Mouse (Mus musculus) retina, embryonic 14.5 days (tissue): ENCODE measurements around the gene Grik4.

ENCODE experiments used
- DNase-seq: peaks from one replicate; pipeline ENCODE4 v3.0.0-alpha.2; 2015; ENCODE audit warnings: low spot score

Grik4 gene

GRCm38 (mm10) chr9:42745982-42746381 is 198.3 kb downstream of the Grik4 start:
- DNase-seq: no peak

- DNase-seq: no peak
Observed at GRCm38 (mm10) chr9:42742385-42742784, 201.9 kb downstream of the Grik4 start.

GRCm38 (mm10) chr9:42736697-42737335 is 207.5 kb downstream of the Grik4 start:
- no peak for DNase-seq

GRCm38 (mm10) chr9:42735086-42735485 is 209.2 kb downstream of the Grik4 start:
- no peak for DNase-seq

DNA sequence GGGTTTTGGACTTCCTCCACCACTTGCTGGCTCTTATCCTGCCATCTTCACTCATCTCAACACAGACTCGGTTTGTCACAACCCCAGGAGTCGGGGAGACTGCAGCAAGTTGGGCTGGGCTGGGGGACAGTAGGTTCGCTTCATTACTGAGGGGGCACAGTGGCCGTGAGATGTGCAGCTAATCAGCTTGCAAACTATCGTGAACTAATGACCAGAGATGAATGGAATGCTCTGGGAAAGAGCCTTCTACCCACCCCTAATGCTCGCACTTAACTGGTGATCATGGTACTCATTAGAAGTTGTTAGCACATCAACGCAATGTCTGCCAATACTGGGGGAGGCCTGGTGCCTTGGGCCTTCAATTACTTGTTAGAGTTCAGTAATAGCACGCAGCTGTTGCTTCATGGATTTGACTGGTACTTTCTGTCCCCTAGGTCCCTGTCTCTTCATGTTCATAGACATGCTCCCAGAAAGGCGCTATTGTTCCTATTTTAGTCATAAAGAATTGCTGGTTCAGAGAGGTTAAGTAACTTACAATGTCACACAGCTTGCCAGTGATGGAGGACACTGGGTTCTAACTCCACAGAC is 211.5 kb downstream of the Grik4 start:
- peak; percentile 46 for DNase-seq

DNA sequence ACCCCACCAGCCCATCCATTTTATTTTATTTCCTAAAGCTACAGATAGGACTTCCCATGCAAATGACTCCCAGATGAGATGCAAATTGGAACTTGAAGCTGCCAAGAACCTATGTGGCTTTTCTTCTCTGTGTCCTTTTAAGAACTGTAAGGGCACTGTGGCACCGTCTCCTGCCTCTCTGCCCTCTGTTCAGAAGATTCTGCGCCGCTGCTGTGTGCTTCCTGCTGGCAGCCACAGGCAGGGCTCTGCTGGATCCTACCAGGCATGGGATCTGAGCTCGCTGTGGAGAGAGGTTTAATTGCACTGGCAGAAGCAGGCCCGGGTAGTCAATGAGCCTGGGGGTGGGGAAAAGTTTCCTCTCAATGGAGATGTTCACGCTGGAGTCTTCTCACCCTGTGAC is 215.8 kb downstream of the Grik4 start:
- DNase-seq: no peak

DNA sequence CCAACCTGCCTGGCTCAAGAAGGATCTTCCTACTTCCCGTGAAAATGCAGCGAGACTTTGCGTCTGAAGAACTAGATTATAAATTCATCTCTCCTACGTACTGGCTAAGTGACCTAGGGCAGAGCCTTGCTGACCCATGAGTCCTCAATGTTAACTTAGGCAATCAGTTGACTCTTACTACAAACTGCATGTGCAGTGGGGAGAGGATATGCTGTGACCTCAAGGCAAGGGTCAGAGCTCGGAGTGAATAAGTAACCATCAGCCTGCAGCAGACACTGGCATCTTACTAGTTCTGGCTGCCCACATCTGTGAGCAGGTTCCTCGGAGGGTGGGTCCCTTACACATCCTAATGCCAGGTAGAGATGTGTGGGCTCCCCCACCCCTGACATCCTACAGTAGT is 216.6 kb downstream of the Grik4 start:
- no peak for DNase-seq

DNA sequence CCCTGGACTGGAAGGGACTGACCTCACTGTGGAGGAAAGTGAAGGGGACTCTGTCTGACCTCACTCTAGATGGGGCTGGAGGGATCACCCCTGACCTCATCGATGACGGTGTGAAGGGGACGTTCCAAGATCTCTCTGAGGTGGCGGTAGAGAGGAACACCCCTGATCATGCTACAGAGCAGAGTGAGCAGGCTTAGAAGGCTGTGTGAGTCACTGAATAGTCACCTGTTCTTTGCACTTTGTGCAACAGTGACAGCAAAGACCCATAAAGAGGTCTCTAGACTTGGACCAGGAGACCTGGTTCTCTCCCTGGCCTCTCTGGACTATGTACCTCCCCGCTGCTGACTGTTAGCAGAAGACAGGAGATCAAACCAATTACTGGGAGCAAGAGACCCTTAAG is 217.1 kb downstream of the Grik4 start:
- no peak for DNase-seq

DNA sequence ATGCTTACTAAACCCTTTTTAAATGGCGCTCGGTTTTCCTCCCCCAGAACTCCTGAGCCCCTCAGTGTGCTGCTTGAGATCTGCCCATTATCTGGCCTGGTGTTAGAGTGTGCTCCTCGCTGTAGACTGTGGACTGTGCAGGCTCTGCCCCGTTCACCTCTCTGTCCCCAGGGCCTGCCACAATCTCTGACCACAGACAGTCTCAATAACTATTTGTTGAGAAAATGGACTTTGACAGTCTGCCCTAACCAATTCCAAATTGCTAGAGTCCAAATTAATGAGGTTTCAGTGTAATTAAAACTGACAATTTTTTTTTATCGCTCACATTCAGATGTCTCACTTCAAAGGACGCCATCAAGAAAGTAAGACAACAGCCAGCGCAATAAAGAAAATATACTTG is 220.2 kb downstream of the Grik4 start:
- peak; percentile 63 for DNase-seq

- no peak for DNase-seq
Observed at GRCm38 (mm10) chr9:42722501-42722900, 221.8 kb downstream of the Grik4 start.

DNA sequence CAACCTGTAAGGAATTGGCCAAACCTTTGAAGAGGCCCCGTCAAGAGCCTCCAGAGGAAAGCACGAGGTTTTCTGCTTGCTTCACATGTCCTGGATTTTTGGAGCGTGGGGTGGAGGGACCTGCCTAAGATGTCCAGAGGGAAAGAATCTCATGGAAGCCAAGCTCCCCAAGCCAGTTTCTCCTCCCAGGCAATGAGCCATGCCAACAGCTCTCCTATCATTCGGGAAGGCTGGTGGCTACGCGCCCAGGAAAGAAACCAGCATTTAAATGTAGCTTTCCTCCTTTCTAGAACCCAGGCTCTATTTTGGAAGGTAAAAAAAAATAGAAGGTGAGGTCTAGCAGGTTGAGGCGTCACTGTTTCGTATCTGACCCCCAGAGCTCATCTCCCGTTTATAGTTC is 222.6 kb downstream of the Grik4 start:
- no peak for DNase-seq

DNA sequence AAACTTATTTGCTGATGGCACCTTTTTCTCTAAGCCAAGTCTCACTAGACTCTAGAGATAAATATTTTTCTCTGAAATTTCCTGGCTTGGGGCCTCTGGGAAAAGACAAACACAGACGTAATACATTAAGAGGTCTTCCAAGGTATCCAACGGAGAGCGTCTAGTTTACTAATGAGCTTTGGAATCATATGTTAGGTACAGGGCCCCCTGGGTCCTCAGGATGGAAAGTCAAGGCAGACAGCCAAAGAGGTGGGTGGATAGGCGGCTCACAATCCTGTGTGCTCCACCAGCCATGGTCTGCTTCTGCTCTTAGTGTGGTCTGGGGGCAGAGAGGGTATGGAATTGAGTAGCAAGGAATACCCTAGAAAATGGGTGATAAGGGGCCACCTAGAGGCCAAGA is 223.1 kb downstream of the Grik4 start:
- DNase-seq: no peak

GRCm38 (mm10) chr9:42713912-42714311 is 230.4 kb downstream of the Grik4 start:
- DNase-seq: no peak

GRCm38 (mm10) chr9:42705848-42706247 is 238.4 kb downstream of the Grik4 start:
- DNase-seq: no peak

DNA sequence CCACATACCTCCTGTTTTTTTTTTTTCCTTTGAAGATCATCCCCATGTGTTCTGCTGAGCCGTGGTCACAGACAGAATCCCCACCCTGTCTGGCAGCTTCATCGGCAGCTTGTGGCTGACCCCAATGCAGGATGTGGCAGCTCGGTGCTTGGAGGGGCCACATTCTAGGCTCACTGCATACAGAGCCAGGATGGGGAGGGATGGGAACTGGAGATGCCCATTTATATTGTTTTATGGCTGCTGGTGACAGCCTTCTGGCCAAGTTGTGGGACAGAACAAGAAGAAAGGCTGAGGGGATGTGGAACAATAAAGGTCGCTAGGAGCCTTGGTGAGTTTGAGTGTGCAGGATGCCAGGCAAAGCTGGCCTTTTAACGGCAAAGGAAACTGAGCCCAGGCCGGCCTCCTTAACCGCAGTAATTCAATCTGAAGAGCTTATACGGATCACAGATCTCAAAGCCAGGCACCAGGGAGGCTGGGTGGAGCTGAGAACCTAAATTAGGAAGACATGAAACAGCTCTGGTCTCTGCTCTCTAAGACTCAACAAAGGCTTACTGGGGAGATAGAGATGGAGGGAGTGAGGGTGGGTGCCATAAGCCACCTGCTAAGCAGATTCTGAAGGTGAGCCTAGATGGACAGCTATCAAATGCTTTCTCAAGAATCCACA is 241.0 kb downstream of the Grik4 start:
- no peak for DNase-seq

DNA sequence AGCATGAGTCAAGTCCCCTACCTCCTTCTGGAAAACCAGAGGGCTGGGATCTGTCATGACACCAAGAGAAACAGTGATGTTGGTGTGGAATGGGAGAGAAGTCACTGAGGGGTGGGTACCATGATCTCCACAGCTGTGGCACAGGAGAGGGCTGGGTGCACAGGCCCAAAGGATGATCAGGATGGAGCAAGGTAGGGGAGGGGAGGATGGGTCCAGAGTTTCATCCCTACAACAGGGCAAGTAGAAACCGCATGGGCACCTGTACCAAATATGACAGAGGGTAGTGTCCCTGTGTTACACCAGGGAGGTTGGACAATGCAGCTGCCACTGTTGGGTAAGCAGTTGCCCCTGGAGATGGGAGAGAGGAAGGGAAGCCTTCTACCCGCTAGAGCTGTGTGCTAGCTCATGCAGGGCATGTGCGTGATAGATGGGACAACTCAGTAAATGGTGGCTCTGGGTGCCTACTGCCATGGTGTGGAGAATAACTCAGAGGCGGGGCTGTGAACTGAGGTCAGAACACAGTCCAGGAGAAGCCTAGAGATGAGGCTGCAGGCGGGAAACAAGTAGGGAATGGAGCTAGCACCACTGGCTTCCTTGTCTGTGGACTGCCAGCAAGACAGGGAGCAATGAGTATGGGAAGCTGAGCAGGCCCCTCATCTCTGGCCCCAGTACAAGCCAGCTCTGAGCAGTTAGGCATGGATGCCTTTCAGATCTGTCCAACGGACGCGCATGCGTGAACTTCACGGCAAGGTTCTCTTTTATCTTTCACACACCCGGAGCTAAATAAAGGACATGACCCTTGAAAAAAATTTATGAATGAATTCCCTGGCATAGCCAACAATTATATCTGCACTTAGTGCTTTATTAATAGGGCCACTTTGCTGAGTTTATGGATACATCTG is 241.8 kb downstream of the Grik4 start:
- DNase-seq: no peak

GRCm38 (mm10) chr9:42701729-42702128 is 242.6 kb downstream of the Grik4 start:
- DNase-seq: no peak

- no peak for DNase-seq
Observed at GRCm38 (mm10) chr9:42693024-42693423, 251.3 kb downstream of the Grik4 start.

DNA sequence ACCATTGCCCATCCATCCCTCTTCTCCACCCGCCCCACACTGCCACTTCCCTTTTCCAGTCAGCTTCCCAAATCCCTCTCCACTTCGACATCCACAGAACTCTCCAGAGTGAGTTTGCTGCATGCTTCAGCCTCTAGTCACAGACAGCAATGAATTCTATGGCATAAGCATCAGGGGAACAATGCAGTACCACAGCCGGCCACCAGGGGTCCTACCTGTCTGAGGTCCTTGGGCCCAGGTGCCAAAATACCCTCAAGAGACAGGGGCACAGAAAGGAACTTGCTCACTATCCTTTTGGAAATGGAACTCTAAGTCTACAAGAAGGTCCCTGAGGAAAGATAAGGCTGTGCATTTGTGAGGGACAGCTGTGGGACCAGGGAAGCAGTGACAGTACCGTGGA is 256.1 kb downstream of the Grik4 start:
- peak; percentile 85 for DNase-seq

DNA sequence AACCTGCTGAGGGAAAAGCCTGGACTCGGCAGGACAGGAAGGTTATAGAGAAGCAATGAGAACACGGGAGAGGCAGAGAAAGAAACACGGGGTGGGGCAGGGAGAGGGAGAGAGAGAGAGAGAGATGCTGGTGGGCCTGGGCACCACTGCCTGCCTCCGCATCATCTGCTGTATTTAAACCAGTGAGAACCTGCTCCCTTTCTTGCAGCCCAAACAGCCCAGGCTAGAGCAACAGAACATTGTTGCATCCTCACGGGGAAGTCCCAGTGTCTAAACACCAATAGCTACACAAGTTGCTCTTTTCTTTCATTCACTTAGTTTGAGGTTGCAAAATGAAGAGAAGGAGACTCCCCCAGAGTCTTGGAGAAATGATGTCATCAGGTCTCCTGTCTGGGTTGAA is 258.2 kb downstream of the Grik4 start:
- no peak for DNase-seq

- no peak for DNase-seq
Observed at GRCm38 (mm10) chr9:42674017-42674412, 270.3 kb downstream of the Grik4 start.

- peak; percentile 57 for DNase-seq
Observed at GRCm38 (mm10) chr9:42673385-42674016, 270.8 kb downstream of the Grik4 start.
